Mouse (Mus musculus) cerebellum, adult 2 months (tissue): ENCODE measurements around the gene Rad51b.

Source experiments
- CTCF ChIP-seq: fragments of 200-500 bp; IDR thresholded peaks from 2 replicates; pipeline ENCODE4 v1.5.1; 2011; ENCODE audit warnings: low read depth, mild to moderate bottlenecking, control low read depth, low read length, moderate library complexity, borderline replicate concordance; ENCODE audit not compliant: insufficient read depth
- POLR2A ChIP-seq: fragments of 200-500 bp; IDR thresholded peaks from 2 replicates; pipeline ENCODE4 v1.6.1; 2011; ENCODE audit warnings: low read length, control low read depth, borderline replicate concordance; ENCODE audit not compliant: insufficient read depth

GRCm38 (mm10) chr12:79412894-79413507 lies 115.9 kb downstream of the Rad51b start:
- TF ChIP-seq CTCF (no peak), POLR2A (no peak)
